Mouse (Mus musculus): ENCODE results near the gene Ipo9.
A peak's percentile ranks its signal among the peaks of the same experiment; 100 is the strongest.
"Not testable (repeated sequence)": the region's sequence is repeated elsewhere in the genome, so short reads cannot be mapped to it uniquely, and the experiment has no call there.

Gene Ipo9

GRCm38 (mm10) chr1:135435823-135436222, 5.5 kb upstream of the Ipo9 start:
- no peak for DNase-seq (ENCODE audit: extremely low read depth, insufficient read length, low spot score)

GRCm38 (mm10) chr1:135430669-135431017, 344 bp upstream of the Ipo9 start:
- DNase-seq (ENCODE audit: extremely low read depth, insufficient read length, low spot score), result no peak

GRCm38 (mm10) chr1:135427390-135427789, 2.9 kb downstream of the Ipo9 start:
- DNase-seq (ENCODE audit: extremely low read depth, insufficient read length, low spot score), result no peak

DNA sequence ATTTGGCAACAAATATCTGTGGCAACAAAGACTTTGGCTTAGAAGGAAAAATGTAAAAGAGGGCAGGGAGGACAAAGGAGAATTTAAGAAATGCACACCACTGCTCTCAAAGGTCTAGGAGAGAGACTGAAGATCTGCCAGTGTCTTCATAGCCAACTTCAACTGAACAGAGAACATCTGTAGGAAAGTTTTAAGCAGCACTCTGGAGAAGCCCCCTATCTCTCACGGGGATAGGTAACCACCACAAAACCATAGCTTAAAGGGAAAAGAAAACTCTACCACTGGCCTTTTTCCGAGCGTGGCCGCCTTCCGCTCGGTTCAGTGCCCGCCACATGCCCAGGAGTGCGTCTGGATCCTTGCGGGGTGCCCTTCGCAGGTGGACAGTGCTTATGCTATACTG, 3.7 kb downstream of the Ipo9 start:
- no peak for DNase-seq (ENCODE audit: extremely low read depth, insufficient read length, low spot score)

DNA sequence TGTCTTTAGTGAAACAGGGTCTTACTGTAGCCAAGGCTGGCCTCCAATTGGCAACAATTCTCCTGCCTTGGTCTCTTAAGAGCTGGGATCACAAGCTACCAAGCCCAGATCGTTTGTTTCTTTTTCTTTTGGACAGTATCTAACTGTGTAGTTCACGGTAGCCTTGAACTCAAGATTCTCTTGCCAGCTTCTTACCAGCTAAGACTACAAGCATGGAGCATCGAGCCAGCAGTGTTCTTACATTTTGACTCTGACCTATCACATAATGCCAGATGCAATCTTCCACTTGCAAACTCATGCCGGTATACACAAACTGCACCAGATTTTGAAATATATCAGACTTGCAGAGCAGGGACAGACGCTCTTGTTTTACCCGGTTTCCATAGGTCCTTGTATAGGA, 7.5 kb downstream of the Ipo9 start:
- DNase-seq (ENCODE audit: extremely low read depth, insufficient read length, low spot score), result no peak

DNA sequence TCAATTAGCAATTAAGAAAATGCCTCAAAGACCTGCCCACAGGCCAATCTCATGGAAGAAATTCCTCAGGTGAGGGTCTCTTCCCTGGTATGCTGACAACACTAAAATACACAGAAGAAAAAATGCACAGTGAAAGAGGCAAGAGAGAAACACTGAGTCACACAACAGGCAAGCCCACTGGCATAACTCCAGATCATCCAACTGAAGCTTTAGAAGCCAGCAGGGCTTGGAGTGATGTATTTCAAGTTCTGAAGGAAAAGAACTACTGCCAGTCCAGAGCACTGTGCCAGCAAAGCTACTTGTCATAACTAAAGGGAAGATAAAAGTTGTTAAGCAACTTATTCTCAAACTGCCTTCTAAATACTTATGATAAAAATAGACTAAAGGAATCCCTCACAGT, 16.3 kb downstream of the Ipo9 start:
- peak; percentile 57 for DNase-seq (ENCODE audit: extremely low read depth, insufficient read length, low spot score)

DNA sequence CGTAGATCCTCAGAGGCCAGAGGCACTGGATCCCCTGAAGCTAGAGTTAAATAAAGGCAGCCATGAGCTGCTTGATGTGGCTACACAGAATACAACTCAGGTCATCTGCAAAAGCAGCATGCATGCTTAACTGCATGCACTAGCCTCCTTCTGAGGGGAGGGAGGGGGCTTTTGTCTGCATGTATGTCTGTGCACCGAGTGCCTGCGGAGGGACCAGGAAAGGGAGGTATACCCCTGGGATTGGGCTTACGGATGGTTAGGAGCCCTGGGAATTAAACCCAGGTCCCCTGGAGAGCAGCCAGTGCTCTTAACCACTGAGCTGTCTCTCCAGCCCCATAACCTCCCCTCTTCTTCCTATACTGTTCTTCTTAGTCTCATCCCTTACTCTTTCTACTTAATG, 18.2 kb downstream of the Ipo9 start:
- no peak for DNase-seq (ENCODE audit: extremely low read depth, insufficient read length, low spot score)

DNA sequence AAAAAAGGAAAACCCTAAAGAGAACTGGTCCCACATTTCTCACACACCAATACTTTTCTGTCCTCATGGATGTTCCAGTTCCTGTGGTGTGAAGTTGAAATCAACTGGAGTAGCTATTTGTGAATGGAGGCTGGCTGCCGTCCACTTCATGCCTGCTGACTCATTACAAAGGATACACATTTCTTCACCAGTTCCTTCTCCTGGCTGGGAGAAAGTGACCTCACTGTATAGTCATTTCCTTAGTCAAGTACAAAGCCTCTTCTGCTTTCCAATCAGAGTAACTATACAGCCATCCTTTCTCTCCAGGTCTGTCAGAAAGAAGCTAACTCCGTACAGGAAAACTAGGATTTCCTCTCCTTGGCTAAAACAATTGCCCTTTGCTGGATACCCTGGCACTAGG, 19.3 kb downstream of the Ipo9 start:
- peak; percentile 73 for DNase-seq (ENCODE audit: extremely low read depth, insufficient read length, low spot score)

DNA sequence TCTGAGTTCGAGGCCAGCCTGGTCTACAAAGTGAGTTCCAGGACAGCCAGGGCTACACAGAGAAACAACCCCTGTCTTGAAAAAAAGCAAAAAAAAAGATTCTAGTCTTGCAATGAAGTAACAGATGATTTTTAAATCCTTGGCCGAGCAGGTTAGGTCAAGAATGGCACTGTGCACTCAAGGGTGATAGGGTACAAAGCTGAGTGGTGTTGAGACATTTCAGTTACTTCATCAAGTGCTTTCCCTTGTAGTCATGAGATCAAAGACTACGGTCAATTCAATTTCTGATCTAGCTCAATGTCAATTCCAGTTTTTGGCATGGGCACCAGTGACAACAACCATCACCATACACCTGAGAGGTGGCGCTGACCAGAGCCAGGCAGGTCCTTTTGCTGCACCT, 21.3 kb downstream of the Ipo9 start:
- no peak for DNase-seq (ENCODE audit: extremely low read depth, insufficient read length, low spot score)

DNA sequence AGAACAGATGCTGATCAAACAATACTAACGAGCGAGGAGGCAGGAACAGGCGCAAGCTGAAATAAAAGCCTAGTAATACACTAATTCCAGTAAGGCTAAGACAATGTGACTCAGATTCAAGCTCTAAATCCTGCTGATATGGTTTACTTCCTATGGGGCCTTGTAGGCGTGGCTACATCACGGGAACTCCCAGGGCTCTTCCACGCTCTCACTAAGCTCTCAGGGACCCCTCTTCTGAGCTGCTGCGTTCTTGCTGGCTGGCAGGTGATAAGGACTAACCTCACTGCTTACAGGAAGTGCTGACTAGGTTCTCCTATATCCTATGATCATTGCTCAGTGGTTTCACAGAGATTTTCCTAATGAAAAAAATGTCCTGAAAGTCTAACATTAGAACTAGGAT, 24.9 kb downstream of the Ipo9 start:
- no peak for DNase-seq (ENCODE audit: extremely low read depth, insufficient read length, low spot score)

GRCm38 (mm10) chr1:135401452-135402110, 28.7 kb downstream of the Ipo9 start:
- DNase-seq (ENCODE audit: extremely low read depth, insufficient read length, low spot score), result peak; percentile 53

GRCm38 (mm10) chr1:135399466-135399865, 30.8 kb downstream of the Ipo9 start:
- no peak for DNase-seq (ENCODE audit: extremely low read depth, insufficient read length, low spot score)

- DNase-seq (ENCODE audit: extremely low read depth, insufficient read length, low spot score), result no peak
Measured at GRCm38 (mm10) chr1:135385161-135385560, 45.1 kb downstream of the Ipo9 start.

GRCm38 (mm10) chr1:135384171-135384570, 46.1 kb downstream of the Ipo9 start:
- no peak for DNase-seq (ENCODE audit: extremely low read depth, insufficient read length, low spot score)

- not testable (repeated sequence) for DNase-seq (ENCODE audit: extremely low read depth, insufficient read length, low spot score)
Measured at GRCm38 (mm10) chr1:135381560-135381959, 48.7 kb downstream of the Ipo9 start.

- DNase-seq (ENCODE audit: extremely low read depth, insufficient read length, low spot score), result no peak
Measured at GRCm38 (mm10) chr1:135380071-135380991, 50.0 kb downstream of the Ipo9 start.

DNA sequence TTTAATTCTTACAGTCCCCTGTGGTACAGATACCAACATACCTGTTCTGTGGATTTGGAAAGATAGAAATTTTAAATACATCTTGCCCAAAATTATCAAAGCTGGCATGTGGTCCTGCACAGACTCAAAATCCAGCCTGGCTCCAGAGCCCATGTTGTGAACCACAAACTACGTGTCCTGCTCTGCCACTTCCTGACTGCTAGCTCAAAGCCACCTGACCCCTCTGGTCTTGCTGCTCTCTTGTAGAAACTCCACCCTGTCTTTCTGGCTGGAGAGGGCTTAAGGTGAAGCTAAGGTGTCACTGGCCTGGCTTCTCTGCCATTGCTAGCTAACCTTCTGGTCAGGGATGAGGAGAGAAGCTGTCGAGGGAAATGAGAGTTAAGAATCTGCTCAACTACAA, 51.3 kb downstream of the Ipo9 start:
- DNase-seq (ENCODE audit: extremely low read depth, insufficient read length, low spot score), result no peak

- DNase-seq (ENCODE audit: extremely low read depth, insufficient read length, low spot score), result no peak
Measured at GRCm38 (mm10) chr1:135378576-135378975, 51.7 kb downstream of the Ipo9 start.

DNA sequence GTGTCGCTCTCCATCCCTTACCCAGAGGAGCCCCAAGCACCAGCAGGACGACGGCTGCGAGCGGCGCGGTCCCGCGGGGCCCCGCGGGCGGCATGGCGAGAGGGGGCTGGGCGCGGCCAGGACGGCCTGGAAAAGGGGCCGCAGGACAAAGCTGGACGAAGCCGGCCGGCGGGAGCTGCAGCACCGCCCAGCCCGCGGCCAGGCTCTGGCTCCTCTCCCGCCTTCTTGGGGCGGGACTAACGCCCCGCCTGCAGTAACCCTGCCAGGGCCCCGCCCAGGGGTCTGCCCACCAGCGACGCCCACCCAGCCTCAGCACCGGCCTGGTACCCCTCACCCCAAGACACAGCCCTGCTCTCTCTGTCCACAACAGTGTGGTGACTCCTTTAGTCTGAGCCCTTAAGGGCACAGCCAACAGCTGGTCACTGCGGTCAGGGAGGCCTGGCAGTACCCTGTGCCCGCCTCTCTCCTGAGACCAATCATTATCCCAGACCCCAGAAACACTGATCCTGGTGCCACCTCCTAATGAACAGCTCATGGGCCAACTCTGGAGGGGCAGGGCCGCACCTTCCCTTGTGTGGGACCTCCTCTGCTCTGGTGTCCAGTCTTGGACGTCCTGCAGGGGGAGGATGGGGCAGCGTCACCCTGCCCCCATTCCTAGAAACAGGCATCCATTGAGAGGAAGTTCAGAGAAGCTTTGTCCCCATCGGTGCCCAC, 55.3 kb downstream of the Ipo9 start, which contains the start of gene Shisa4:
Gene Shisa4 (minus strand): TSS at position 370 of the 714 bp plus-strand sequence.
- peak; percentile 96 for DNase-seq (ENCODE audit: extremely low read depth, insufficient read length, low spot score)

DNA sequence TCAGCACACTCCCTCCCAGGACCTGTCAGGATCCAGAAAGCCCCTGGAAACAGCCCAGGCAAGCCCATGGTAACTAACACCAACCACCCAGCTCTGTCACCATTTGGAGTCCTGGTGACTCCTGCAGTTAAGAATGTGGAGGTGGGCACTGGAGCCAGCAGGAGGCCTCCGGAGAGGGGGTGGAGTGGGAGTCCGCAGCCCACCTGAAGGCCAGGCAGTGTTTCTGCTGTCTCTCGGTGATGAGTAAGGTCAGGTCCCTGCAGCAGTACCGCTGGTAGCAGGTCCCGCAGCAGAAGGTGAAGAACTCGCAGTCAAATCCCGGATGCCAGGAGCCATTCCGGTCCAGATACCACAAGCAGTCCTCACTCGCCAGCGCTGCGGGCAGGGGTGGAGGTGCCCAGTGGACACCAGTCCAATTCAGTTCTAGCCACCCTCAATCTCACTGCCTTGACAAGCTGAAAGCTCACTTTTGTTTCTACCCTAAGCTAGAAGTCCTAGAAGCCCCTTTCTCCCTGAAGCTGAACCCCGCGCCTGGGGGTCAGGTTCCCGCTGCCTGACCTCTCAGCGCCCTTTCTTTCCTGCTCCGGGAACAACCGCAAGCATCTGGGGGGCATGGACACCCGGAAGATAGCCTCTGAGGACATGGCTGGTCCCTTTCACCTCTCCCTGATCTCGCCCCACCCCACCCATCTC, 56.0 kb downstream of the Ipo9 start:
- peak; percentile 83 for DNase-seq (ENCODE audit: extremely low read depth, insufficient read length, low spot score)

DNA sequence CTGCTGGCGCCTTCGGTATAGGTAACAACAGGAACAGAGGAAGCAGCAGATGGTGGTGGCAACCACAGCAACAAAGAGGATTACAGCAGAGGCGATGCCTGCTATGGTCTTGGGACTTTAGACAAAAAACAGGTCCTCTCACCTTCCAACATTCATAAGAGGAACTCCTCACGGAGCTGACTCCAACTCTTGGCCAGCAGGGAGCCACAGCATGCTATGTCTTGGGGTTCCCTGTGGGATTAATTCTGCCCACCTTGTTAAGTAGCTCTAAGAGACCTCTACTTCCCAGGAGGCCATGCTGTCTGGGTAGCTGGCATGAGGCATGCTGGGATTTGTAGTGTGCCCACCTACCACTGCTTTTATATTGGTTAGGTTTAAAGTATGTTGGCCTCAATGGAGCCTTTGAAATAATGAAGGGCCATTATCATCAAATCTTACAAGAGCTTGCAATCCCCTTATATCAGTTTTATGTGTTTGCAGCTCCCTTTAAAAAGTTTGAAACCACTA, 57.1 kb downstream of the Ipo9 start:
- DNase-seq (ENCODE audit: extremely low read depth, insufficient read length, low spot score), result no peak
